In genomic region chr7:104646841-104647482, GRCm38 (mm10) we compare ENCODE assay signal across 8 mouse cellular contexts. TPM values are rescaled to one million over a fixed set of nuclear protein-coding genes. Genes with fewer than 3 reads are reported as not detected.
A peak's percentile ranks its signal among the peaks of the same experiment; 100 is the strongest.
DNase-seq lines count a peak whose midpoint lies in the region; ATAC-seq lines count a peak whose summit lies in the region.

Gene Olfr658, minus strand, starts transcription at chr7:104647305.

- no peaks in the 10 kb centered on the region for H3K9me3 ChIP-seq in heart, embryonic 12.5 days (replicated peaks)
- H3K9me3 ChIP-seq in midbrain, embryonic 15.5 days: no peaks in the 10 kb centered on the region
- H3K9me3 ChIP-seq in stomach, embryonic 15.5 days: no peaks in the 10 kb centered on the region

- H3K4me3 ChIP-seq in heart, embryonic 12.5 days: peak within 1 kb of the TSS; percentile 16
- H3K4me3 ChIP-seq in midbrain, embryonic 15.5 days: peak within 1 kb of the TSS; percentile 36
- peak within 1 kb of the TSS; percentile 23 for H3K4me3 ChIP-seq in stomach, embryonic 15.5 days (replicated peaks)

- H3K36me3 ChIP-seq in heart, embryonic 12.5 days: no peaks in the 10 kb centered on the region
- H3K36me3 ChIP-seq in midbrain, embryonic 15.5 days (replicated peaks): no peaks in the 10 kb centered on the region
- H3K36me3 ChIP-seq in stomach, embryonic 15.5 days: no peaks in the 10 kb centered on the region

- peak; percentile 63; the same call in 1 of the 2 replicates for ATAC-seq in heart, embryonic 12.5 days (ENCODE audit: insufficient number of reproducible peaks, low FRiP score)
- peak; percentile 95 for ATAC-seq in midbrain, embryonic 15.5 days (replicated peaks)
- ATAC-seq in stomach, embryonic 15.5 days (ENCODE audit: insufficient read depth, low FRiP score, low read depth): no peak

- H3K4me2 ChIP-seq in heart, embryonic 12.5 days: peak within 1 kb of the TSS; percentile 56
- peak within 1 kb of the TSS; percentile 54 for H3K4me2 ChIP-seq in midbrain, embryonic 15.5 days
- peak within 1 kb of the TSS; percentile 45 for H3K4me2 ChIP-seq in stomach, embryonic 15.5 days

- no peak within 1 kb of the TSS for H3K27ac ChIP-seq in heart, embryonic 12.5 days (ENCODE audit: poor library complexity, severe bottlenecking)
- no peak within 1 kb of the TSS for H3K27ac ChIP-seq in midbrain, embryonic 15.5 days
- H3K27ac ChIP-seq in stomach, embryonic 15.5 days: no peak within 1 kb of the TSS

- H3K27me3 ChIP-seq in heart, embryonic 12.5 days (replicated peaks): no peaks in the 10 kb centered on the region
- H3K27me3 ChIP-seq in midbrain, embryonic 15.5 days (replicated peaks): no peaks in the 10 kb centered on the region
- no peaks in the 10 kb centered on the region for H3K27me3 ChIP-seq in stomach, embryonic 15.5 days (replicated peaks)

- H3K9ac ChIP-seq in heart, embryonic 12.5 days: no peak within 1 kb of the TSS
- no peak within 1 kb of the TSS for H3K9ac ChIP-seq in midbrain, embryonic 15.5 days
- no peak within 1 kb of the TSS for H3K9ac ChIP-seq in stomach, embryonic 15.5 days

- 16% methylated on average over 21 of the region's 22 CpGs for WGBS in heart, embryonic 12.5 days
- WGBS in midbrain, embryonic 15.5 days: 27% methylated on average over 22 of the region's 22 CpGs
- WGBS in stomach, embryonic 15.5 days: 23% methylated on average over 21 of the region's 22 CpGs

- DNase-seq in ovary, postnatal 14 days (ENCODE audit: low spot score): peak; percentile 7
- DNase-seq in ovary, postnatal 10 days (ENCODE audit: low spot score): no peak
- peak; percentile 65 for DNase-seq in embryo, embryonic 9.5 days (ENCODE audit: extremely low spot score)
- peak; percentile 28 for DNase-seq in kidney, adult 9 months
- peak; percentile 40 for DNase-seq in liver

- H3K4me1 ChIP-seq in heart, embryonic 12.5 days (replicated peaks): no peaks in the 10 kb centered on the region
- no peaks in the 10 kb centered on the region for H3K4me1 ChIP-seq in midbrain, embryonic 15.5 days
- H3K4me1 ChIP-seq in stomach, embryonic 15.5 days: no peaks in the 10 kb centered on the region

RNA-seq across cellular contexts. Expression of gene Olfr658, which starts in this region (rescaled TPM):
- 0.05 TPM in 1 of 2 replicates, not detected in the other for polyA plus RNA-seq in heart, embryonic 12.5 days (2016; fragmentation: Nextera tagmentation; extraction: Ambion mirVana)
- 0.10 and 0.11 TPM in 2 replicates for polyA plus RNA-seq in midbrain, embryonic 15.5 days (2015; fragmentation: Nextera tagmentation; extraction: Ambion mirVana)
- not detected in 2 replicates for polyA plus RNA-seq in stomach, embryonic 15.5 days (2015; fragmentation: Nextera tagmentation; extraction: Ambion mirVana)

Comparison
In these comparisons a context has a peak if more than half of its experiments do, and no peak if none do; other contexts are left out.
1. Peak in ATAC-seq, H3K4me3 ChIP-seq and H3K4me2 ChIP-seq in heart, embryonic 12.5 days; RNA of the gene not detected or under 1 TPM.
2. Peak in ATAC-seq, H3K4me3 ChIP-seq and H3K4me2 ChIP-seq in midbrain, embryonic 15.5 days; RNA of the gene not detected or under 1 TPM.